Mouse (Mus musculus) forebrain, embryonic 11.5 days (tissue): ENCODE measurements around the gene Bcl2l13. TPM values are rescaled to one million over a fixed set of nuclear protein-coding genes. Genes with fewer than 3 reads are reported as not detected.

Source experiments
- ATAC-seq: fragments of 200-750 bp; cut with Nextera tagmentation; replicated peaks from 2 replicates; pipeline ENCODE4 v1.8.0; 2017; ENCODE audit warnings: moderate TSS enrichment; ENCODE audit not compliant: low FRiP score
- DNase-seq: peaks from one replicate; pipeline ENCODE4 v3.0.0-alpha.2; 2017; ENCODE audit warnings: low spot score
- H3K27ac ChIP-seq: fragments of 300-500 bp; sonication (generic); 2 replicates; pipeline ENCODE4 v1.5.1; 2014; ENCODE audit warnings: low read depth, low read length
- H3K27me3 ChIP-seq: fragments of 300-500 bp; sonication (generic); 2 replicates; pipeline ENCODE4 v1.6.1; 2014; ENCODE audit warnings: mild to moderate bottlenecking, low read length, mixed read lengths; ENCODE audit not compliant: control insufficient read depth, insufficient read depth
- H3K36me3 ChIP-seq: fragments of 300-500 bp; sonication (generic); 2 replicates; pipeline ENCODE4 v1.6.1; 2014; ENCODE audit warnings: mild to moderate bottlenecking, low read length, moderate library complexity, mixed read lengths; ENCODE audit not compliant: control insufficient read depth, insufficient read depth
- H3K4me1 ChIP-seq: fragments of 300-500 bp; sonication (generic); replicated peaks from 2 replicates; pipeline ENCODE4 v1.6.1; 2014; ENCODE audit warnings: low read length, mixed read lengths; ENCODE audit not compliant: control insufficient read depth, insufficient read depth
- H3K4me2 ChIP-seq: fragments of 300-500 bp; sonication (generic); 2 replicates; pipeline ENCODE4 v1.6.1; 2014; ENCODE audit warnings: low read depth, mild to moderate bottlenecking, low read length, moderate library complexity, mixed read lengths; ENCODE audit not compliant: severe bottlenecking
- H3K4me3 ChIP-seq: fragments of 300-500 bp; sonication (generic); 2 replicates; pipeline ENCODE4 v1.5.1; 2014; ENCODE audit warnings: low read depth, low read length
- H3K9ac ChIP-seq: fragments of 300-500 bp; sonication (generic); 2 replicates; pipeline ENCODE4 v1.6.1; 2014; ENCODE audit warnings: low read length
- H3K9me3 ChIP-seq: fragments of 300-500 bp; sonication (generic); 2 replicates; pipeline ENCODE4 v1.6.1; 2016; ENCODE audit warnings: low read length, mixed read lengths; ENCODE audit not compliant: control insufficient read depth
- WGBS: fragments of 180-500 bp; shearing (Covaris S2); extraction: QIAGEN DNeasy Blood & Tissue Kit; methylation state at CpG from one replicate; pipeline ENCODE4 v1.1.7; 2014; 5-methylcytosine and 5-hydroxymethylcytosine counted together
- polyA plus RNA-seq: library from polyadenylated mRNA; unstranded; fragments of >200 nt; fragmentation: Nextera tagmentation; extraction: Ambion mirVana; gene quantifications from 2 replicates; pipeline ENCODE4 v1.2.1, GENCODE M21; 2014

Bcl2l13 gene
- polyA plus RNA-seq, 1 experiment from 2014 or later, result 46.4 TPM

DNA sequence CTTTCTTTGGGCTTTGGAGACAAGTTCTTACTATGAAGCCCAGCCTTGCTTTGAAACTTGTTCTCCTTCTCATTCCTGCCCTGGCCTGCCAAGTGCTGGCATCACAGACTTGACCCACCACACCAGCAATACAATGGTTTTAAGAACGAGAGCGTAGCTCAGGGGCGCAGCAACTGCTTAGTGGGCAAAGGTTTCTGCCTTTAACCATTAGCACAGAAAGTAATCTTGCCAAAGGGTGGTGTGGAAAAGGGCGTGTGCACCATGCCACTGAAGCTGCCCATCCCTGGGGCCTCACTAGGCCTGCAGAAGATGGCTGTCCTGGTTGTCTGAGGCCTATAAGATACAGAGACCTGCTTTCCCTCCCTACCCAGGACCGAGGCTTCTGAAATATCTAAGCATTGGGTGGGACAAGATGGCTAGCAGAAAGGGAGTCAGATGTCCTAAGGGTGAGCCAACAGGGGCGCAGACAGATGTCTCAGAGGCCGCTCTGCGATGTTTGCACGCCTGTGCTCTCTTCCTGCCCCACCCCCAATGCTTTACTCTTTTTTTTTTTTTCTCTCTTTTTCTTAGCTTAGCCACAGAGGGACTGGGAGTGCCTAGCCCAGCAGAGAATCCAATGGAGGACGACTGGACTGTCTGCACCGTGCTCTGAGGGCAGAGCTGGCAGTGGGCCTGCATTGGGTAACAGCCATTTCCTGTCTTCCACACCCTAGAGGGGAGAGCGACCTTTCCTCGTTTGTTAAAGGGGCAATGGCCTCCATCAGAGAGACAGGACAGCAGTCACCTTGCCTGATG lies 75.4 kb downstream of the Bcl2l13 start:
- 87% methylated on average over 13 of the region's 13 CpGs for WGBS
- H3K27me3 ChIP-seq, result peaks cover 3% of the 10 kb centered on the region
- H3K9ac ChIP-seq, result no peak overlapping the region
- H3K4me1 ChIP-seq, result peaks cover 4% of the 10 kb centered on the region
- ATAC-seq, result no peak
- DNase-seq, result no peak
- H3K27ac ChIP-seq, result no peak overlapping the region
- H3K4me3 ChIP-seq, result no peak overlapping the region
- H3K36me3 ChIP-seq, result no peaks in the 10 kb centered on the region
- H3K9me3 ChIP-seq, result no peaks in the 10 kb centered on the region
- no peak overlapping the region for H3K4me2 ChIP-seq

DNA sequence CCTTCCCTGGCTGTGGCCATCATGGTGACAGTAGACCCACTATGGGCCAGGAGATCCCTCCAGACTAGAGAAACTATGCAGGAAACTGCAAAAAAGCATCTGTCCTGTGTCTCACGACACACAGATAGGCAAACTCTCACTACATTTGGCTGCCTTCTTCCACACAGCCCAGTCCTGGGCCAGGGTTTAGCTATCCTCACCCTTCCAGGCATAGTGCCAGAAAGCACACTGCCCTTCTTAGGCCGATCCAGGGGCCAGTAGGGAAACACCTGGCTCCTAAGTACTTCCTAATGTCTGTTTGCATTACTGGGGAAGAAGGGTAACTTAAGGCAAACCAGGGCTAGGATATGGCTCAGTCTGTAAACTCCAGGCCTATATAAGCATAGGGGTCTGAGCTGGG lies 76.9 kb downstream of the Bcl2l13 start:
- Histone ChIP-seq H3K27me3 (peaks cover 3% of the 10 kb centered on the region), H3K4me3 (no peak overlapping the region), H3K4me2 (no peak overlapping the region), H3K27ac (no peak overlapping the region), H3K4me1 (peaks cover 4% of the 10 kb centered on the region), H3K9ac (no peak overlapping the region), H3K36me3 (no peaks in the 10 kb centered on the region), H3K9me3 (no peaks in the 10 kb centered on the region)
- 86% methylated on average over 2 of the region's 2 CpGs for WGBS
- no peak for ATAC-seq
- DNase-seq, result no peak

DNA sequence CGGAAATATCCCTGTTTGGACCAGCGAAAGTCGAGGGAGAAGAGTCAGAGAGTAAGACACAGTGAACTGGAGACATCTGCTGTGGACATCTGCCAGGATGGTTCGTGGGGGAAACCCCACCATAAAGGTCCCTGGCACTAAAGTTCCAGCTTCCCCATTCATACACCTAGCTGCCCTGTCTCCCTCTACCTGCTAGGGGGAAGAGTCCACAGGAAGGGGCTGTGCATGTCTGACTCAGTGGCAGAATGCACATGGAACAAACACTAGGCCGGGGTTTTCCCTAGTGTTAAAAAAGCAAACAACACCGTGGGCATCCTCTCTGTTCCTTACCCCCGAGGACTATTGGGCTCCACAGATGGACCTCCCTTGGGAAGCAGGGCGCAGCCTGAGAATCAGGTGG lies 77.8 kb downstream of the Bcl2l13 start:
- Histone ChIP-seq H3K27me3 (peaks cover 3% of the 10 kb centered on the region), H3K4me2 (no peak overlapping the region), H3K4me1 (peaks cover 4% of the 10 kb centered on the region), H3K4me3 (no peak overlapping the region), H3K36me3 (no peaks in the 10 kb centered on the region), H3K27ac (no peak overlapping the region), H3K9me3 (no peaks in the 10 kb centered on the region), H3K9ac (no peak overlapping the region)
- 85% methylated on average over 8 of the region's 8 CpGs for WGBS
- DNase-seq, result no peak
- no peak for ATAC-seq

DNA sequence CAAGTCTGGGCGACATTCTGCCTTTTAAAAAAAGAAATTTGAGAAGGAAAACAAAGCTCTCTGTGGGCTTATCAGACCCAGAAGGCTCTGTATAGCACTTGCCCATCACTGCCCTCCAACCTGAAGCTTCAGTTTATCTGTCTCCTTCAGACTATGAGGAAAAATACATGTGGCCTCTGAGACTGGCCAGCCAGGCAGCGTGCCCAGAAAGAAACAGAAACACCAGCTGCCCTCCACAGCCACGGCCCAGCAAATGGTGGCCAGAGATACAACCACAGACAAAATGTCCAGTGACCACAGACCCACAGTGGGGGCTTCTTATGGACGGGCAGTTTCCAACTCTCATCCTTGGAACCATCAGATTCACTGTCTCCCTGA lies 78.5 kb downstream of the Bcl2l13 start:
- H3K4me1 ChIP-seq, result peaks cover 4% of the 10 kb centered on the region
- 84% methylated on average over 4 of the region's 4 CpGs for WGBS
- H3K9ac ChIP-seq, result no peak overlapping the region
- no peak overlapping the region for H3K4me2 ChIP-seq
- H3K27me3 ChIP-seq, result peaks cover 3% of the 10 kb centered on the region
- ATAC-seq (no peak), DNase-seq (no peak)
- no peak overlapping the region for H3K4me3 ChIP-seq
- no peaks in the 10 kb centered on the region for H3K9me3 ChIP-seq
- H3K36me3 ChIP-seq, result no peaks in the 10 kb centered on the region
- no peak overlapping the region for H3K27ac ChIP-seq

DNA sequence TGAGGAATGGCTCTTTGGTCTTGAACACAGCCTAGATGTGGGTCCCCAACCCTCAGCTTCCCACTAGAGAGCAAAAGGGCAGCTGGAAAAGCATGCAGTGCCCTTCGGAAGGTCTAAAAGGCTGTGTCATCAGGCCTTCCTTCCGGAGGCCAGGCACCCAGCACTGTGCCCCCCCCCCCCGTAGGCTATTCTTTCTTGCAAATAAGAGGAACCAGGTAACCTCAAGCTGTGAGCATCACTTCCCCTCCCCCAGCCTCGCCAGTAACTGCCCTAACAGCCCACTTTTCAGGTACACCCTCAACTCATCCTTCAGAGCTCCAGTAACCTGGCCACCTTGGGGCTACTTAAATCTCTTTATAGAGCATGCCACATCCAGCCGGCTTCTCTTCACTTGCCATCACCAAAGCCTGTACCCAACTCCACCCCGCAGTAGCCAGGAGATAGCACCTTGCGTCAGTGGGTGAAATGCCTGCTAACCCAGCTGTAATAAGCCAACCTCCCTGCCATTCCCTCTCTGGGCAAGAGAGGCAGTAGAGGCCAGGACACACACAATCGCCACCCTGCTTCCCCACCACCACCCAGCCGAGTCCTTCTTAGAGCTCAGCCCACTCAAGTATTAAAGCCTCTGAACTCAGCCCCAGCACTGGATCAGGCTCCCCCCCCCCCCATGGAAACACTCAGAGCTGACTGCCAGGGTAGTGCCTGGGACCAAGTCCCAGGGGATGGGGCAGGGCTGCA lies 79.1 kb downstream of the Bcl2l13 start:
- WGBS, result 50% methylated on average over 9 of the region's 9 CpGs
- H3K9ac ChIP-seq, result no peak overlapping the region
- DNase-seq, result no peak
- H3K9me3 ChIP-seq, result no peaks in the 10 kb centered on the region
- H3K4me1 ChIP-seq, result peaks cover 4% of the 10 kb centered on the region
- no peak overlapping the region for H3K4me3 ChIP-seq
- peaks cover 3% of the 10 kb centered on the region for H3K27me3 ChIP-seq
- no peak overlapping the region for H3K27ac ChIP-seq
- no peaks in the 10 kb centered on the region for H3K36me3 ChIP-seq
- no peak overlapping the region for H3K4me2 ChIP-seq
- ATAC-seq, result no peak; the same call in 1 of the 2 replicates

DNA sequence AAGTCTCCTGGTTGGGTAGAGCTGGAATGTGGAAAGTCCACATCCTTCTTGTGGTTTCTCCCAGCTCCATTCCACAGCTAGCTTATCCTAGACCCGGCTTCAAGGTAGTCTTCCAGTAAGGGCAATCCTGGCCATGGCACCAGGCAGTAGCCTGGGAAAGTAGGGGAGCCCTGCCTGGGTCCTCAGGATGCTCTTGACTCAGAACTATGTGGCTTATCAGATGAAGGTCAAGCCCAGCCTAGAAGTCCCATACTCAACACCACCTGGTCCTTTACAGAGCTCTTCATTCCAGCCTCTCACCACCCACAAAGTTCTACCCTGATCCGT lies 79.6 kb downstream of the Bcl2l13 start:
- Histone ChIP-seq H3K9me3 (no peaks in the 10 kb centered on the region), H3K4me2 (no peak overlapping the region; the same call in 1 of the 2 replicates), H3K9ac (no peak overlapping the region), H3K27ac (no peak overlapping the region), H3K27me3 (peaks cover 3% of the 10 kb centered on the region), H3K4me3 (peak overlapping the region; percentile 44; the same call in 1 of the 2 replicates), H3K4me1 (peaks cover 4% of the 10 kb centered on the region), H3K36me3 (no peaks in the 10 kb centered on the region)
- ATAC-seq, result no peak
- 21% methylated on average over 2 of the region's 2 CpGs for WGBS
- no peak for DNase-seq

DNA sequence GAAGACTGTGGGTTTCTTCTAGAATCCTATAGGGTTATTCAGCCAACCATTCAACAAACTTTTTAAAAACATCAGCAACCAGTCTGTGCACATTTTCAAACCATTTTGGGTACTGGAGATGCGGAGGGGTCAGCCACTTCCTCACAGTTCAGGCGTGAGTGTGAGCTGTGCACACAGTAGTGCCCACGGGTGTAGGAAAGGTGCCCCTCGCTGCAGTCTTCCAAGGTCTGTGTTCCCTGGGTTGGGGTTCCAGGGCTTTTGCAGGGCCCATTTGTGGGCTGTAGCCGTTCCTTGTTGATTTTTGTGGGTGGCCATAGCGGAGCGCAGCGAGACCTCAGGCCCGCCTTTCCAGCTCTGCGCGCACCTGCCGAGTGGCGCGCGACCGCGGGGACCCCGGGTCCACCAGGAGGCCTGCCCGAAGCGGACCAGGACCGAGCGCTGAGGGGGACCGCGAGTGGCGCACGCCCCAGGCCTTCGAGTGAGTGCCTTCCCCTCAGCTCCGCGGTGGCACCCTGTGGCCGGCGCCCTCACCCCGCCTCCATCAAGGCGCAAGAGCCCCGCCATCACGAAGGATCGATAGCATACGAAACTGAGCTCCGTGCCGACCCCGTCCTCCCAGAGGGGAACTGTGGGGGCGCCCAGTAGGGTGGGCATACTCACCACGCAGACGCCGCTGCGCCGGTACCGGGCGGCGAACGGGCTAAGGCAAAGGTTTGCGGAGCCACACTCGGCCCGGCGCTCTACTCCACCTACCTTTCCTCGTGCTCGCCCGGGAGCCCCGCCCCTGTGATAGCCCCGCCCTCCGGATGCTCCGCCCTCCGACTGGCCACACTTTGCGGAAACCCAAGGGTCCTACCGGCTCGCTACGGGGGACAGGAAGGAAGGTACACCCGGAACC lies 80.3 kb downstream of the Bcl2l13 start, which contains the start of gene Bid:
Gene Bid (minus strand): TSS at position 780 of the 898 bp plus-strand sequence.
- no peaks in the 10 kb centered on the region for H3K9me3 ChIP-seq

More for the DNA sequence above, 80.3 kb downstream of the Bcl2l13 start, which contains the start of gene Bid:
- no peak within 1 kb of the TSS for H3K27ac ChIP-seq
- DNase-seq (peak; percentile 93), ATAC-seq (peak; percentile 93)
- H3K36me3 ChIP-seq, result no peaks in the 10 kb centered on the region
- H3K4me2 ChIP-seq, result peak within 1 kb of the TSS; percentile 88
- peaks cover 3% of the 10 kb centered on the region for H3K27me3 ChIP-seq
- peak within 1 kb of the TSS; percentile 44 for H3K4me3 ChIP-seq
- H3K4me1 ChIP-seq, result peaks cover 4% of the 10 kb centered on the region
- H3K9ac ChIP-seq, result peak within 1 kb of the TSS; percentile 60
- 1% methylated on average over 67 of the region's 67 CpGs for WGBS
